Mouse (Mus musculus) lung, postnatal 0 days (tissue): ENCODE data around the gene Als2cl. TPM values are rescaled to one million over a fixed set of nuclear protein-coding genes. Genes with fewer than 3 reads are reported as not detected.

ENCODE experiments used
- ATAC-seq: fragments of 200-750 bp; cut with Nextera tagmentation; 2 replicates; pipeline ENCODE4 v1.8.0; 2017; ENCODE audit warnings: moderate library complexity
- DNase-seq: peaks from one replicate; pipeline ENCODE4 v3.0.0-alpha.2; 2016; ENCODE audit warnings: low spot score
- H3K27ac ChIP-seq: fragments of 300-500 bp; sonication (generic); 2 replicates; pipeline ENCODE4 v1.5.1; 2014; ENCODE audit warnings: antibody characterized with exemption, mild to moderate bottlenecking, low read length, mixed read lengths
- H3K27me3 ChIP-seq: fragments of 300-500 bp; sonication (generic); replicated peaks from 2 replicates; pipeline ENCODE4 v1.6.1; 2014; ENCODE audit warnings: low read length, mixed read lengths; ENCODE audit not compliant: insufficient read depth
- H3K36me3 ChIP-seq: fragments of 300-500 bp; sonication (generic); 2 replicates; pipeline ENCODE4 v1.6.1; 2014; ENCODE audit warnings: low read length, mixed read lengths; ENCODE audit not compliant: insufficient read depth
- H3K4me1 ChIP-seq: fragments of 300-500 bp; sonication (generic); 2 replicates; pipeline ENCODE4 v1.6.1; 2014; ENCODE audit warnings: antibody characterized with exemption, low read depth, low read length, mixed read lengths; ENCODE audit not compliant: insufficient read depth
- H3K4me2 ChIP-seq: fragments of 300-500 bp; sonication (generic); replicated peaks from 2 replicates; pipeline ENCODE4 v1.6.1; 2014; ENCODE audit warnings: low read depth, mild to moderate bottlenecking, low read length, moderate library complexity, mixed read lengths
- H3K4me3 ChIP-seq: fragments of 300-500 bp; sonication (generic); 2 replicates; pipeline ENCODE4 v1.5.1; 2014; ENCODE audit warnings: low read depth, low read length
- H3K9ac ChIP-seq: fragments of 300-500 bp; sonication (generic); replicated peaks from 2 replicates; pipeline ENCODE4 v1.6.1; 2014; ENCODE audit warnings: low read depth, mild to moderate bottlenecking
- H3K9me3 ChIP-seq: fragments of 300-500 bp; sonication (generic); 2 replicates; pipeline ENCODE4 v1.6.1; 2016; ENCODE audit warnings: low read length, mixed read lengths
- CTCF ChIP-seq: IDR thresholded peaks from 2 replicates; pipeline ENCODE4 v1.5.1; 2016; ENCODE audit warnings: antibody characterized with exemption, mild to moderate bottlenecking
- EP300 ChIP-seq: IDR thresholded peaks from 2 replicates; pipeline ENCODE4 v1.6.1; 2016; ENCODE audit warnings: antibody characterized with exemption, mild to moderate bottlenecking, control low read depth
- WGBS: fragments of 180-500 bp; shearing (Covaris S2); extraction: QIAGEN DNeasy Blood & Tissue Kit; methylation state at CpG from one replicate; pipeline ENCODE4 v1.1.7; 2014; 5-methylcytosine and 5-hydroxymethylcytosine counted together
- microRNA-seq: library from miRNA; unstranded; fragments of <30 nt; microRNA quantifications from one replicate; pipeline ENCODE4, GENCODE M21; 2016
- polyA plus RNA-seq: library from polyadenylated mRNA; unstranded; fragments of >200 nt; fragmentation: Nextera tagmentation; extraction: Ambion mirVana; gene quantifications from 2 replicates; pipeline ENCODE4 v1.2.1, GENCODE M21; 2015

The Als2cl gene
- polyA plus RNA-seq, 1 experiment from 2014 or later, result 13.5 TPM

DNA sequence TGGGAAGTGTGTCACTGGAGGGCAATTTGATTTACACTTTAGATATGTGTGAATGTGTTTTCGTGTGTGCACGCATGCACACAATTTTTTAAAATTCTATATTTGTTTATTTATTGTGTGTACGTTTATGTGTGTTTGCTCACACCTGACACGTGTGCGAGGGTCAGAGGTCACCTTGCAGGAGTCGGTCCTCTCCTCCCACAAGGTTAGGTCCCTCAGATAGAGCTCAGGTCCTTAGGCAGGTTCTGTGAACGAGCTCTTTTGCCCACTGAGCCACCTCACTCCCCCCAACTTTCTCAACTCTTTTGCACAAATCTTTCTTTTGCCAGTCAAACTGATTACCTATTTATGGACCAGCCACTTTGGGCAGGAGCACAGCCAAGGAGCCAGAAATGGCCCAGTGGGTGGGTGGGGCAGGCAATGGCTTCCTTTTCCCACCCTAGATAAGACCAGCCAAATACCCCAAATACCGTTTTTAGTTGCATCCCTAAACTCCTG is 69.2 kb downstream of the Als2cl start:
- no peak overlapping the region for H3K4me2 ChIP-seq
- H3K27ac ChIP-seq, result no peak overlapping the region
- DNase-seq (no peak), ATAC-seq (no peak)
- no peaks in the 10 kb centered on the region for H3K36me3 ChIP-seq
- TF ChIP-seq CTCF, result no peak
- no peak for TF ChIP-seq EP300
- no peaks in the 10 kb centered on the region for H3K9me3 ChIP-seq
- peaks cover 5% of the 10 kb centered on the region; the same call in 1 of the 2 replicates for H3K4me1 ChIP-seq
- H3K9ac ChIP-seq, result no peak overlapping the region
- H3K27me3 ChIP-seq, result peaks cover 24% of the 10 kb centered on the region; the same call in 1 of the 2 replicates
- WGBS, result 50% methylated on average over 8 of the region's 8 CpGs
- no peak overlapping the region for H3K4me3 ChIP-seq

DNA sequence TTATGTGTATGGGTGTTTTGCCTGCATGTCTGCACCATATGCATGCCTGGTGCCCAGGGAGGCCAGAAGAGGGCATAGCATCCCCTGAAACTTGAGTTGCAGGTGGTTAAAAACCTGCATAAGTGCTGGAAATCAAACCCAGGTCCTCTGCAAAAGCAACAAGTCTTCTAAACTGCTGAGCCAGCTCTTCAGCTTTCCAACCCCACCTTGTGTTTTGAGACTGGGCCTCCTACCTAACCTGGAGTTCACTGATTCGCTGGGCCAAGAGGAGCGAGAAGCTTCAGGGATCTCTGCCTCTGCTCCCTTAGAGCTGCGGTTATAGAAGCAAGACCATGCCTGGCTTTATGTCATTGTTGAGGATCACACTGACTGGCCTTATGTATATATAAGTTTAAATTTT is 70.4 kb downstream of the Als2cl start:
- ATAC-seq, result no peak
- no peak for TF ChIP-seq CTCF
- no peak for TF ChIP-seq EP300
- peaks cover 14% of the 10 kb centered on the region; the same call in 1 of the 2 replicates for H3K27me3 ChIP-seq
- H3K27ac ChIP-seq, result no peak overlapping the region
- H3K4me2 ChIP-seq, result no peak overlapping the region
- 94% methylated on average over 3 of the region's 3 CpGs for WGBS
- H3K36me3 ChIP-seq, result no peaks in the 10 kb centered on the region
- H3K4me3 ChIP-seq, result no peak overlapping the region
- no peaks in the 10 kb centered on the region for H3K9me3 ChIP-seq
- no peak for DNase-seq
- peaks cover 7% of the 10 kb centered on the region; the same call in 1 of the 2 replicates for H3K4me1 ChIP-seq
- H3K9ac ChIP-seq, result no peak overlapping the region

Small RNA genes lying within 50 kb of the gene (microRNA-seq; reads per million reads assigned to microRNA genes)
- not detected for gene Gm24269

Other genes with a start within 250 kb of the Als2cl start
- gene Nbeal2, start 225.7 kb upstream of the Als2cl start, polyA plus RNA-seq, result 6.2 and 6.6 TPM in 2 replicates
- gene Ccdc12, start 223.4 kb upstream of the Als2cl start, polyA plus RNA-seq, result 180 and 200 TPM in 2 replicates
- gene Myl3, start 138.0 kb upstream of the Als2cl start, polyA plus RNA-seq, result 10.4 and 13.8 TPM in 2 replicates
- gene Pth1r, start 132.7 kb upstream of the Als2cl start, polyA plus RNA-seq, result 19.4 and 24.4 TPM in 2 replicates
- gene Prss42, start 81.7 kb upstream of the Als2cl start, polyA plus RNA-seq, result not detected in 2 replicates
- gene Prss44, start 65.9 kb upstream of the Als2cl start, polyA plus RNA-seq, result not detected in 2 replicates
- not detected in 2 replicates for gene Prss43, start 53.2 kb upstream of the Als2cl start, polyA plus RNA-seq
- not detected in 2 replicates for gene Prss45, start 45.3 kb upstream of the Als2cl start, polyA plus RNA-seq
- not detected in 2 replicates for gene Prss46, start 35.4 kb upstream of the Als2cl start, polyA plus RNA-seq
- gene Prss50, start 21.9 kb upstream of the Als2cl start, polyA plus RNA-seq, result 0.14 and 0.20 TPM in 2 replicates
- gene Tmie, start 243 bp downstream of the Als2cl start, polyA plus RNA-seq, result 3.6 and 4.0 TPM in 2 replicates
- not detected in 2 replicates for gene Fam240a, start 37.0 kb downstream of the Als2cl start, polyA plus RNA-seq
- 0.19 and 0.20 TPM in 2 replicates for gene Tdgf1, start 66.3 kb downstream of the Als2cl start, polyA plus RNA-seq
- 1.6 and 2.2 TPM in 2 replicates for gene Lrrc2, start 71.7 kb downstream of the Als2cl start, polyA plus RNA-seq
- gene Rtp3, start 110.7 kb downstream of the Als2cl start, polyA plus RNA-seq, result 1.7 and 3.0 TPM in 2 replicates
- gene Ltf, start 139.4 kb downstream of the Als2cl start, polyA plus RNA-seq, result 11.3 and 16.1 TPM in 2 replicates
- gene Ccrl2, start 177.6 kb downstream of the Als2cl start, polyA plus RNA-seq, result 43.5 and 49.0 TPM in 2 replicates
- gene Lrrfip2, start 237.7 kb downstream of the Als2cl start, polyA plus RNA-seq, result 47.7 and 54.2 TPM in 2 replicates